Mouse (Mus musculus): ENCODE measurements around the gene Dnah5. TPM values are rescaled to one million over a fixed set of nuclear protein-coding genes. Genes with fewer than 3 reads are reported as not detected.
"Not testable (repeated sequence)": the region's sequence is repeated elsewhere in the genome, so short reads cannot be mapped to it uniquely, and the experiment has no call there.

Gene Dnah5
- total RNA-seq, 2 experiments from 2014 or later, result 0.06 to 0.45 TPM

GRCm38 (mm10) chr15:28461091-28461778, 257.7 kb downstream of the Dnah5 start:
- not testable (repeated sequence) for DNase-seq (ENCODE audit: low spot score in 2 of 2)

- no peak for DNase-seq (ENCODE audit: low spot score in 2 of 2)
These were observed 263.2 kb downstream of the Dnah5 start for GRCm38 (mm10) chr15:28466591-28467247.

- no peak for DNase-seq (ENCODE audit: low spot score in 2 of 2)
These were observed 270.3 kb downstream of the Dnah5 start for GRCm38 (mm10) chr15:28473749-28474390.

- DNase-seq (ENCODE audit: low spot score in 2 of 2), result no peak
These were observed 299.3 kb downstream of the Dnah5 start for GRCm38 (mm10) chr15:28502820-28503219.

- no peak for DNase-seq (ENCODE audit: low spot score in 2 of 2)
These were observed 311.6 kb downstream of the Dnah5 start for GRCm38 (mm10) chr15:28515176-28515575.

Other genes starting within 250 kb of the Dnah5 start
- gene Trio, start 177.9 kb upstream of the Dnah5 start, total RNA-seq (2021), result 100 to 1,000 TPM; 111 to 118 TPM